Mouse (Mus musculus) large intestine, adult 2 months (tissue): ENCODE results near the gene Mtap. TPM values are rescaled to one million over a fixed set of nuclear protein-coding genes. Genes with fewer than 3 reads are reported as not detected.

Experiments used
- DNase-seq: peaks from one replicate; pipeline ENCODE4 v3.0.0-alpha.2; 2012; ENCODE audit warnings: low read depth, low spot score
- WGBS: fragments of 180-500 bp; shearing (Covaris S2); methylation state at CpG from one replicate; pipeline ENCODE4 v1.1.7; 2018; 5-methylcytosine and 5-hydroxymethylcytosine counted together
- polyA plus RNA-seq: library from polyadenylated mRNA; depleted of rRNA; stranded (reverse); fragments of >200 nt; gene quantifications from 2 replicates; pipeline ENCODE4 v1.2.3, GENCODE M21; 2012; rRNA removed

Mtap gene
- 2.8 and 3.0 TPM in 2 replicates for polyA plus RNA-seq

- DNase-seq, result peak; percentile 35
- under 1% methylated on average over 31 of the region's 31 CpGs for WGBS
Observed at GRCm38 (mm10) chr4:89136906-89137541, at the start of gene Mtap. Mtap (plus strand) TSS chr4:89137122.

GRCm38 (mm10) chr4:89089110-89089509 lies 47.8 kb upstream of the Mtap start:
- WGBS, result 87% methylated on average over 7 of the region's 7 CpGs
- no peak for DNase-seq

- WGBS, result 72% methylated on average over 6 of the region's 6 CpGs
- DNase-seq, result no peak
Observed at GRCm38 (mm10) chr4:89090217-89090616, 46.7 kb upstream of the Mtap start.

- no peak for DNase-seq
- WGBS, result 58% methylated on average over 5 of the region's 5 CpGs
Observed at GRCm38 (mm10) chr4:89092153-89092552, 44.8 kb upstream of the Mtap start.

GRCm38 (mm10) chr4:89094773-89095172 lies 42.1 kb upstream of the Mtap start:
- WGBS, result 52% methylated on average over 5 of the region's 5 CpGs

GRCm38 (mm10) chr4:89098261-89098660 lies 38.7 kb upstream of the Mtap start:
- WGBS, result 39% methylated on average over 5 of the region's 5 CpGs
- DNase-seq, result no peak

More at GRCm38 (mm10) chr4:89094773-89095172, 42.1 kb upstream of the Mtap start:
- no peak for DNase-seq

GRCm38 (mm10) chr4:89101276-89101675 lies 35.6 kb upstream of the Mtap start:
- 78% methylated on average over 3 of the region's 3 CpGs for WGBS
- DNase-seq, result no peak

- 64% methylated on average over 2 of the region's 2 CpGs for WGBS
- no peak for DNase-seq
Observed at GRCm38 (mm10) chr4:89102283-89102682, 34.6 kb upstream of the Mtap start.

GRCm38 (mm10) chr4:89105486-89105885 lies 31.4 kb upstream of the Mtap start:
- no peak for DNase-seq
- WGBS, result 18% methylated on average over 2 of the region's 2 CpGs

- WGBS, result 61% methylated on average over 2 of the region's 2 CpGs
- no peak for DNase-seq
Observed at GRCm38 (mm10) chr4:89106505-89106904, 30.4 kb upstream of the Mtap start.

- WGBS, result 83% methylated on average over 11 of the region's 11 CpGs
- DNase-seq, result no peak
Observed at GRCm38 (mm10) chr4:89112168-89112710, 24.7 kb upstream of the Mtap start.

GRCm38 (mm10) chr4:89112782-89113181 lies 24.1 kb upstream of the Mtap start:
- WGBS, result 21% methylated on average over 4 of the region's 4 CpGs
- no peak for DNase-seq

- DNase-seq, result no peak
- WGBS, result 55% methylated on average over 2 of the region's 2 CpGs
Observed at GRCm38 (mm10) chr4:89116006-89116405, 20.9 kb upstream of the Mtap start.

- no peak for DNase-seq
Observed at GRCm38 (mm10) chr4:89119900-89120299, 17.0 kb upstream of the Mtap start.

- WGBS, result 84% methylated on average over 5 of the region's 5 CpGs
- DNase-seq, result no peak
Observed at GRCm38 (mm10) chr4:89120353-89120752, 16.6 kb upstream of the Mtap start.

GRCm38 (mm10) chr4:89123446-89124243 lies 13.3 kb upstream of the Mtap start:
- WGBS, result 57% methylated on average over 16 of the region's 16 CpGs
- DNase-seq, result no peak

- 48% methylated on average over 5 of the region's 5 CpGs for WGBS
- no peak for DNase-seq
Observed at GRCm38 (mm10) chr4:89127674-89128073, 9.2 kb upstream of the Mtap start.

GRCm38 (mm10) chr4:89128080-89128936 lies 8.6 kb upstream of the Mtap start:
- DNase-seq, result peak; percentile 43
- 15% methylated on average over 20 of the region's 20 CpGs for WGBS

GRCm38 (mm10) chr4:89128937-89129277 lies 8.0 kb upstream of the Mtap start:
- 38% methylated on average over 5 of the region's 5 CpGs for WGBS
- DNase-seq, result no peak

- 4% methylated on average over 5 of the region's 5 CpGs for WGBS
- peak; percentile 64 for DNase-seq
Observed at GRCm38 (mm10) chr4:89129311-89129913, 7.5 kb upstream of the Mtap start.
